Mouse (Mus musculus): ENCODE data around the gene Ak1.
A peak's percentile ranks its signal among the peaks of the same experiment; 100 is the strongest.

The Ak1 gene

GRCm38 (mm10) chr2:32621517-32621859 lies at the start of gene Ak1:
TSS of gene Ak1 (plus strand) at chr2:32621758.
- DNase-seq = no peak

- DNase-seq = no peak
Observed at GRCm38 (mm10) chr2:32572196-32572595, 49.4 kb upstream of the Ak1 start.

GRCm38 (mm10) chr2:32574497-32574896 lies 47.1 kb upstream of the Ak1 start, which contains the start of gene Pip5kl1:
TSS of gene Pip5kl1 (plus strand) at chr2:32574797.
- DNase-seq = no peak

- DNase-seq = peak; percentile 79
Observed at GRCm38 (mm10) chr2:32574901-32575585, 46.5 kb upstream of the Ak1 start.

- peak; percentile 76 for DNase-seq
Observed at GRCm38 (mm10) chr2:32575586-32576160, 45.9 kb upstream of the Ak1 start, which contains the start of gene 9430097D07Rik. TSS of gene 9430097D07Rik (minus strand) at chr2:32575684.

GRCm38 (mm10) chr2:32576532-32576931 lies 45.0 kb upstream of the Ak1 start:
- DNase-seq = peak; percentile 27

GRCm38 (mm10) chr2:32578146-32579046 lies 43.2 kb upstream of the Ak1 start:
- peak; percentile 47 for DNase-seq

- peak; percentile 77 for DNase-seq
Observed at GRCm38 (mm10) chr2:32581450-32582095, 40.0 kb upstream of the Ak1 start.

GRCm38 (mm10) chr2:32582830-32583799 lies 38.4 kb upstream of the Ak1 start:
- peak; percentile 88 for DNase-seq

GRCm38 (mm10) chr2:32585149-32585714 lies 36.3 kb upstream of the Ak1 start:
- DNase-seq = no peak

- peak; percentile 88 for DNase-seq
Observed at GRCm38 (mm10) chr2:32586871-32587351, 34.6 kb upstream of the Ak1 start, which contains the start of gene St6galnac4. TSS of gene St6galnac4 (plus strand) at chr2:32587095.

- DNase-seq = no peak
Observed at GRCm38 (mm10) chr2:32587731-32588321, 33.7 kb upstream of the Ak1 start.

- DNase-seq = peak; percentile 87
Observed at GRCm38 (mm10) chr2:32589213-32589795, 32.3 kb upstream of the Ak1 start.

- no peak for DNase-seq
Observed at GRCm38 (mm10) chr2:32590224-32590623, 31.3 kb upstream of the Ak1 start.

GRCm38 (mm10) chr2:32591249-32591648 lies 30.3 kb upstream of the Ak1 start:
- peak; percentile 39 for DNase-seq

- peak; percentile 90 for DNase-seq
Observed at GRCm38 (mm10) chr2:32596725-32597124, 24.8 kb upstream of the Ak1 start.

- DNase-seq = no peak
Observed at GRCm38 (mm10) chr2:32597248-32597647, 24.3 kb upstream of the Ak1 start.

- DNase-seq = peak; percentile 37
Observed at GRCm38 (mm10) chr2:32597699-32598098, 23.9 kb upstream of the Ak1 start.

GRCm38 (mm10) chr2:32598506-32598905 lies 23.1 kb upstream of the Ak1 start:
- peak; percentile 68 for DNase-seq

GRCm38 (mm10) chr2:32599409-32599808 lies 22.1 kb upstream of the Ak1 start, which contains the start of gene St6galnac6:
TSS of gene St6galnac6 (plus strand) at chr2:32599709.
- no peak for DNase-seq

Measured in cerebellum, adult 8-10 months (tissue).